Mouse (Mus musculus) spleen, adult 12 weeks (tissue): ENCODE data around the gene Zgpat.

Experiments used
- DNase-seq: peaks from one replicate; pipeline ENCODE4 v3.0.0; 2022; ENCODE audit warnings: low spot score

The Zgpat gene

DNA sequence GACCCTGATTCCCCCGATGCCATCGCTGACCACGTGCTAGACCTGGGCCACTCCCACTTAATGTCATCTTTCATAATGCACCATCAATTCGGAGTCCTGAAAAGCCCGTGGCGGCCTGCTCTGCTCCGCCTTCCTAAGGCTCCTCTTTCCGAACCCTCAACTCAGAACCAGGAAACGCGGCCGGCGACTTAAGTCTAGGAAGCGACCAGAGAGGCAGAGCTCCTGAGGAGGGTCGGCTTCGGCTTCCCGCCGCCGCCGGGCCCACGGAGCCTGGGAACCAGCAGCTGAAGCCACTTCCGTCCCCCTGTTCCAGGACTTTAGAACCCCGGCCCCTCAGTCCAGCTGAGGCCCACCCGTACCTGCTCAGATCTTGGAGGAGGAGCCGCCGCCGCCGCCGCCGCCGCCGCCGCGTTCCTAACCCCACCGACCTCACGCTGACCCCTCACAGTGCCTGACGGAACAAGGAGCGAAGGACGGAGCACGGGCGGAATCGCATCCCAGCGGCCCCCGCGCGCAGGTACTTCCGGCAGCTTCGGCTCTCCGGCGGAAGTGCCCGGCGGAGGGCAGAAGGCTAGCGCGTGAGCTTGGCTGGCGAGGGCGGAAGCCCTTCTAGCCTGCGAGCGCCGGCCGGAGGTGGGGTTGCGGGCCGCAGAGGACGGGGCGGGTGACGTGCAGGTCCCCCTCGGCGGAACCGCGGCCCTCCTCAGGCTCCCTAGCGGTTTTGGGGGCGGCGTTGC, at the start of gene Zgpat, which contains the start of gene Arfrp1:
Gene Zgpat (plus strand): TSS at position 69 of the 737 bp plus-strand sequence.
Gene Arfrp1 (minus strand): TSS at position 545 of the 737 bp plus-strand sequence.
- peak; percentile 80 for DNase-seq

DNA sequence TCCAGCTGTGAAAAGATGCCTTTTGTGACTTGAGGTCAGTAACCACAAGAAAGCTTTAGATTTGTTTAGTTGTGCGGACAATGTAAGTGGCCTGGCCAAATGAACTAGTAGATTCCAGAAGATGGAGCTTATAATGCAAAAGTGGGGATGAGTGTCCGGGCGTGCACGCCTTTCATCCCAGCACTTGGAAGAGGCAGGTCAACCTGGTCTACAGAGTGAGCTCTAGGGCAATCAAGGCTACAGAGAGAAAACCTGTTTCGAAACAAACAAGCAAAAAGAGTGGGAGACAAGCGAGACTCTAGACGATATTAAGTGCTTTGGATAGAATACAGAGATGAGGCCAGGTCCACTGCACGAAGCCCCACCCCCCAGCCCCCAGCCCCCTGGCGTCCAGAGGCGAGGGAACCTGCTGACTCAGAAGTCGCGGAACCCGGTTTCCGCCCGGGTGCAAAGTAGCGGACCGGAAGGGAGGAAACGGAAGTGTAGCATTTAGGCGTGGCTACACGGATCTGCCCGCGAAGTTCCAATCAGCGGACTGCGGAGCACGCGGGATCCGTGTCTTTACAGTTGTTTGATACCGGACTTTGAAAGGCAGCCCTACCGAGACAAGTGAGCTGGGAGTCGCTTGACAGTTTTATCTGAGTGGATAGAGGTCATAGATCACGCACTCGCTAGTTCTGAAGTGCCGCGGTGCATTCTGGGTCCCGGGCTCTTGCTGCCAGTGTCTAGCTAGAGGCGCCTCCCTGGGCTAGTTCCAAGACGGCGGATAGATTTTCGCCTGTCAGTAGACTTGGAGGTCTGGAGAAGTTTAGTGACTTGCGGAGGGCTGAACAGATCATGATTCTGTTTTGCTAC, 45.3 kb upstream of the Zgpat start, which contains the start of gene Rtel1:
Gene Rtel1 (plus strand): TSS at position 492 of the 855 bp plus-strand sequence.
- DNase-seq = peak; percentile 77

DNA sequence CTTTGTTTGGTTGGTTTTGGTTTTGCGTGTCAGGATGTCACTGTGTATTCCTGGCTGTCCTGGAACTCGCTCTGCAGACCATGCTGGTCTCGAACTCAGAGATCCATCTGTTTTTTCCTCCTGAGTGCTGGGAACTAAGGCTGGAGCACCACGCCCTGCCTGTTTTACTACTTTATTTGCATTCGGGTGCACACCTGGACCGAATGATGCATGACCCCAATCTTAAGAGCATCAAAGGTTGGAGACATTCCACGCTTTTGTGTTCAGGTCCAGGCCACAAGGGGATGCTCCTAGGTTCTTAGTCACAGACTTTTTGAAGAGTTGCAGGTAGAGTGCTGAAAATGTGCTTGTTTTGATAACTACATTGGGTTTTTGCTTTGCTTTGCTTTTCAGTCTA, 44.6 kb upstream of the Zgpat start:
- no peak for DNase-seq

DNA sequence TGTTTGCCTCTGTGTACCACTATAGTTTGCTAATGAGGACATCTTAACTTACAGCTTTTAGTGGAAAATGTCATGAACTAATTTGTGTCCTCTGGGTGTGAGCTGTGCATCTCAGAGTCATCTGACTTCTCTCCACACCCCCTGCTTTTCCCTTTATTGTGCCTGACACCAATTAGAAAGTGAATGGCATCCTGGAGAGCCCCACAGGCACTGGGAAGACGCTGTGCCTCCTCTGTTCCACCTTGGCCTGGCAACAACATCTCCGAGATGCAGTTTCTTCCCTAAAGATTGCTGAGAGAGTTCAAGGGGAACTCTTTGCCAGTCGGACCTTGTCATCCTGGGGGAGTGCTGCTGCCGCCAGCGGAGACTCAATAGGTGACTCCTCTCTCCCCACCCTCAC, 42.6 kb upstream of the Zgpat start:
- no peak for DNase-seq

DNA sequence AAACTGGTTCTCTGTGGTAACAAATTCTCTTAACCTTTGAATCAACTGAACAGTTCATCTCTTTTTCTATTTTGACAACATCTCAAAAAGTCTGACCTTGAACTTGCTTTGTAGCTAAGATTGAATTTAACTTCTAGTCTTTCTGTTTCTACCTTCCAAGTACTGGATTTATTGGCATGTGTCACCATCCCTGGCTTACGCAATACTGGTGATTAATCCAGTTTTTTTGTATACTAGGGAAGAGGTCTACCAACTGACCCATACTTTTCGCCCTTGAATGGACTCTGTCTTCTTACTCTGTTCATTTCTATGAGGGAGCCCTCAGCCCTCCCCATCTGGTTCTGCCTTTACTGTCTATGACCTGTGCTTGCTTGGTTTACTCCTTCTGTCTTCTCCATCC, 38.6 kb upstream of the Zgpat start:
- DNase-seq = no peak

DNA sequence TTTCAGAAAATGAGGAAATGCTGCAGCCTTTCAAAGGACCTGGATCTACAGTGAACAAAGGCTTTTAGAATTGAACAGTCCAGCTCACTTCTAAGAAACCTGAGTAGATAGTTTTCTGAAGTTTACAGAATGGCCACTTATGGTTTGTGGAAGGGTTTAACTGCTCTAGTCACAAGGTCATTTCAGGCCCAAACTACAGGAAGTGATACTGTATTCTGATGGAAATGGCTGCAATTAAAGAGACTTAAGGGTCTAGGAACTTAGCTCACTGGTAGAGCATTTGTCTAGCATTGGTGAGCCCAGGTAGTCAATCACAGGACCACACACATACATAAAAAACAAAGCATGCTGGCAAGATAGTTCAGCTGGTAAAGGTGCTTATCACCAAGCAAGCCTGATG, 32.2 kb upstream of the Zgpat start:
- DNase-seq = no peak

DNA sequence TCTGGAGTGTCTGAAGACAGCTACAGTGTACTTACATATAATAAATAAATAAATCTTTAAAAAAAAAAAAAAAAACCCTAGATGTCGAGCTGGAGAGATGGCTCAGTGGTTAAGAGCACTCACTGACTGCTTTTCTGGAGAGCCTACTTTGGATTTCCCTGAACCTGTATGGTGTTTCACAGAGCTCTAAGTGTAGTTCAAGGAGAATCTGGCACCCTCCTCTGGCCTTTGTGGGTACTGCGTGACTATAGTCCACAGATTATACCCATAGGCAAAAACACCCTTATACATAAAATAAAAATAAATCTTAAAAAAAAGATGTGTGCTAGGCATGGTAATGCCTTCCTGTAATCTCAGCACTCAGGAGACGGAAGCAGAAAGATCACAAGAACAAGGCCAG, 30.7 kb upstream of the Zgpat start:
- DNase-seq = peak; percentile 50

DNA sequence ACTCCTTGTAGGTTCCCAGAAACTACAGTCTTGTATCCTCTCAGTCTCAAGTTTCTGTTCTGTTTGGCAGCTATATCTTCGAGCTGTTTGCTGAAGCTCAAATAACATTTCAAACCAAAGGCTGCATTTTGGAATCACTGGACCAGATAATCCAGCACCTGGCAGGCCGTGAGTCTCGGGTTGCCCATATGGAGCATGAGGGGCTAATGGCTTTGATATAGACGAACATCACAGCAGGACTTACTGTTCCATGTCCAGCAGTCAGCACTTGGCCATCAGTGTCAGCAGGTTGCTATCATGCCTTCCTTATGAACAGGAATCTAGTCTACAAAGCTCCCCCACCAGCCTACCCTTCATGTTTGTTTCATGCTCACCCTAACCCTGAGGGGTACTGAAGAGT, 24.3 kb upstream of the Zgpat start:
- no peak for DNase-seq

DNA sequence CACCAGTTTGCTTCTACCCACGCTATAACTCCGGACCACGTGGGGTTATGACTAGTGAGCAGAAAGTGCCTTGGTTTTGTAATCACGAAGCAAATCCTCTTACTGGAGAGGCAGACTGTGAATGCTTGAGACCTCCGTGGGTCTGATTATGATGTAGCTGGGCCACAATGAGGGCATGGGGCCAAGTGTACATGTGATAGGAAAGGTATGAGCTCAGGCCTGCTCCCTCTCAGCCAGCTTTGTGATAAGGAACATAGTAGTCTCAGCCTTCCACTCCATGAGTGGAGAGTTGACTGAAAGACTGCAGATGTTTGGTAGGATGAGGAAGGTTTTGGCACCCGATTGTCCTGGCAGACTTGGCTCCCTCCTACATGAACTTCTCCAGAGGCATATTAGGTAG, 22.0 kb upstream of the Zgpat start:
- no peak for DNase-seq

DNA sequence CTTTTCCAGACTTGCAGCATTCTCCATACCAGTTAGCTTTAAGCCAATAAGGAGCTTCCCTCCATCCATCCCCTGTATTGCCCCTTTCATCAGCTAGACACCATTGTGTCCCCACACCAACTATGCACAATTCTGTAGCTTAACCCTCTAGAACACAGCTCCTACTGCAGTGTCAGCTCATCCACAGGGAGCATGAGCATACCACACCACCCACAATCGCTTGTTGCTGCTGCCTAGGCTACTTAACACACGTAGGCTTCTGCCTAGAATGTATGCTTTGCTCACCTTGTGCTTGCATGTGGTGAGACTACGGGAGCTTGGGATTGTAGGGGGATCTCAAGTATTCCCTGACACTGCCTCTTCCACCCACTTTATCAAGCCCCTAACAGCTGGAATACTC, 7.9 kb upstream of the Zgpat start:
- DNase-seq = no peak

DNA sequence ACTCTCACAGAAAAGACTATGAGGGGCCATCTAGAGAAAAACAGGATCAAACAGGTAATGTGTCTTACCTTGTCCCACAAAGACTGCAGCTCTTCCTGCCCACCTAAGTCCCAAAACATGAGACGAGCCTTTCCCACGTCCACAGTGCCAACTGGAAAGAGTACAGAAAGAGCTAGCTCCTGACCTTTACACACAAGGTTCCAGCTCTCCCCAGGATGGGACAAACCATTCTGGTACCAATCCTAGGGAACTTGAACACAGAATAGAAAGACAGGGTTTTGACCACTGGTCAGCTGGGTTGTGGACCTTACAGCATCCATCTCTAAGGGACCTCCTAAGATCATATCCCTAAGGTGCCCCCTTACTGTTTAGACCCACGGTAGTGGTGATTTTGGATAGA, 782 bp upstream of the Zgpat start:
- DNase-seq = no peak

DNA sequence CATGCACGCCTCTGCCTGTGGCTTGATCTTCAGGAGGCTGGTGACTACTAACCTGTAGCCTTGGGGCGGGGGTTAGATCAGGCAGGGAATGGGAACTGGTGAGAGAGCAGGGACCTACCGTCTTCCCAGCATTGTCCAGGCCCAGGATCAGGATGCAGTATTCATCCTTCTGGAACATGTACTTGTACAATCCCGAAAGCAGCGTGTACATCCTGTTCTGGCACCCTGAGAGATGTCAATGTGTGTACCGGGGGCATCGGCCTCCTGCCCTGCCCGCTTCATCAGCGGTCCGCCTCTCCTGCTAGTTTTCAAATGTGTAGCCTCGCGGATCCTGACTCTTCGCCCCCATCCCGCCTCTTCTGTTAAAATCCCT, 255 bp upstream of the Zgpat start:
- no peak for DNase-seq

DNA sequence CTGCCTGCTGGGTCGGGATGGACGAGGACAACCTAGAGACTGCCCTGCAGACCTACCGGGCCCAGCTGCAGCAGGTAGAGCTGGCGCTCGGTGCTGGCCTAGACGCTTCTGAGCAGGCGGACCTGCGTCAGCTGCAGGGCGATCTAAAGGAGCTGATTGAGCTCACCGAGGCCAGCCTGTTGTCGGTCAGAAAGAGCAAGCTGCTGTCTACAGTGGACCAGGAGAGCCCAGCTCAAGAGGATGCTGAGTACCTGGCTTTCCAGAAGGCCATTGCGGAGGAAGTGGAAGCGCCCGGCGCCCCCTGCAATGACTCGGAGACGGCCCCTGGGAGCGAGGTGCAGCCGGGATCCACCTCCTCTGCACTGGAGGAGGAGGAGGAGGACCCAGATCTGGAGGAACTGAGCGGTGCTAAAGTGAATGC, 937 bp downstream of the Zgpat start:
- no peak for DNase-seq

DNA sequence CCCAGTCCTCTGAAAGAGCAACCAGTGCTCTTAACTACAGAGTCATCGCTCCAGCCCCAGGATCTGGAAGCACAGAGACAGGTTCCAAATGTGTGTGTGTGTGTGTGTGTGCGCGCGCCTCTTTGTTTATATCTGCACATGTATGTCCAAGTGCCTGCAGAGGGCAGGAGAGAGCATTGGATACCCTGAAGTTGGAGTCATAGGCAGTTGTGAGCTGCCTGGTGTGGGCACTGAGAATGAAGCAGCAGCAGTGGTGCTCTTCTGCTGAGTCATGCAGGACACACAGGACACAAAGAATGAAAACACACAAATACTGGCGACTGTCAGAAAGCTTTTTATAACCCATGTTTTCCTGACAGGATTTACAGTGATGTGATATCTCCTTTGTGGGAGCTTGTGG, 5.3 kb downstream of the Zgpat start:
- DNase-seq = no peak

DNA sequence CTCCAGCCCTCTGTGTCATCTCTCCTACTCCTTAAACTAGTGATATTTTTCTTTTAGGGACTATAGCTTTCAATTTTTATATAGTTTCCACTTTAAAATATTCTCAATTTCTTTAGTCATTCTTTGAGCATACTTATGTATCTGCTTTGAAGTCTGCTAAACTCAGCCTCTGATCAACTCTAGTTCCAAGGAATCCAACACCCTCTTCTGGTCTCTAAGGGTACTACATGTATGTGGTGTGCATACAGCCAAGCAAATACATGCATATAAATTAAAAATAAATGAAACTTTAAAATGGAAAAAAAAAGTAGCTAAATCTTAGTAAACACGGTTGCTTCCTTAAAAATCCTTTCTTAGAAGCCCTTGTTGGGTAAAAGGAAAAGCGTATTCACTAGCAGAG, 11.1 kb downstream of the Zgpat start:
- no peak for DNase-seq

DNA sequence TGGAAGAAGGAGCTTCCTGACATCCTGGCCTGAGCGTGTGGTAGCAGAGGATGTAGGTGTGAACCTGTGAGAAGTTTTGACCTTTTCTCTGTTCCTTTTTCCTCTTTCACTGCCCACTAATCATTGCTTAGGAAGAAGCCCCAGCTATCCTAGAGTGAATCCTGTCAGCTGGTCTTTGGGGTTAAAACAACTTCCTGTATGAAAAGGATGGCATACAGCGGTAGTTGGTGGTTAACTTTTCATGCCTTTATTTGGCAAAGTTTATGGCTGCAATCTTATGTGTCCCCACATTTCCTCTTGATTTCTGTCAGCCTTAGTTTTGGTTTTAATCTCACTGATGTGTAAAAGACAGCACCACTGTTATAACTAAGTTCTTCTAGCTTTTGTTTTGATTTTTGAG, 12.5 kb downstream of the Zgpat start:
- no peak for DNase-seq

DNA sequence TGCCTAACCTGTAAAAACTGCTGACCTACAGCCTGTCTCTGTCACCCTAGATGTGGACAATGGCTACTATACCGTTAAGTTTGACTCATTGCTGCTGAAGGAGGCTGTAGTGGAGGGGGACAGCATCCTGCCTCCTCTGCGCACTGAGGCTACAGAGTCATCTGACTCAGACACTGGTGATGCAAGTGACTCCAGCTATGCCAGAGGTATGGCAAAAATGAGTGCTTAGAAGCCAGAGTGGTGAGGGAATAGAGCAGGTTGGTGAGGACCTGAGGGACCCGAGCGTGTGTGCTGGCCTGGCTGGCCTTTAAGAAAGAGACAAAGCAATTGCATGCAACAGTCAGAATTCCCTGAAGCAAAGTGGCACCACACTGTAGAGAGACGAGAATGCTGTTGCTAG, 14.0 kb downstream of the Zgpat start:
- no peak for DNase-seq

DNA sequence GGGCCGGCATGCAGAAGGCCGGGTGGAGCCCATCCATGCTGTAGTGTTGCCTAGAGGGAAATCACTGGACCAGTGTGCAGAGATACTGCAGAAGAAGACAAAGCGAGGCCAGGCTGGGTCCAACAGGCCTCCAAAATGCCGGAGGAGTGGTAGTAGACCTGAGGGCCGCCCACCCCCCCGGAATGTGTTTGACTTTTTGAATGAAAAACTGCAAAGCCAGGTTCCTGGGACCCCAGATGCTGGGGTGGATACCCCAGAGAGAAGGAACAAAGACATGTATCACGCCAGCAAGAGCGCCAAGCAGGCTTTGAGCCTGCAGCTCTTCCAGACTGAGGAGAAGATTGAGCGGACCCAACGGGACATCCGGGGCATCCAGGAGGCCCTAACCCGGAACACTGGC, 15.1 kb downstream of the Zgpat start, which contains the start of gene Lime1:
Gene Lime1 (plus strand): TSS at position 301 of the 400 bp plus-strand sequence.
- no peak for DNase-seq

DNA sequence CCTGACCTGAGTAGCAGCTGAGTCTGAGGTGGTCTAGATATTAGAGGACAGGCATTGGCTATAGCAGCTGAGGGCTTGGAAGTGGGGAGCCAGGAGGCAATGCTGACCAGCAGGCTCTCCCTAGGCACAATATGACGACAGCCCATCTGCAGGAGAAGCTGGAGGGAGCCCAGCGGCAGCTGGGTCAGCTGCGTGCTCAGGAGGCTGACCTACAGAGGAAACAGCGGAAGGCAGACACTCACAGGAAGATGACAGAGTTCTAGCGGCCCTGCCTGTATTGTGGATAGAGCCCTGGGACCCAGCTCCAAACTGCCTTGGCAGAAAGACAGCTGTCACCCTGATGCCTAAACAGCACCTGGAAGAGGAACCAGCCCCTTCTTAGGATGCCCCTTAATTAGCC, 15.5 kb downstream of the Zgpat start:
- no peak for DNase-seq

DNA sequence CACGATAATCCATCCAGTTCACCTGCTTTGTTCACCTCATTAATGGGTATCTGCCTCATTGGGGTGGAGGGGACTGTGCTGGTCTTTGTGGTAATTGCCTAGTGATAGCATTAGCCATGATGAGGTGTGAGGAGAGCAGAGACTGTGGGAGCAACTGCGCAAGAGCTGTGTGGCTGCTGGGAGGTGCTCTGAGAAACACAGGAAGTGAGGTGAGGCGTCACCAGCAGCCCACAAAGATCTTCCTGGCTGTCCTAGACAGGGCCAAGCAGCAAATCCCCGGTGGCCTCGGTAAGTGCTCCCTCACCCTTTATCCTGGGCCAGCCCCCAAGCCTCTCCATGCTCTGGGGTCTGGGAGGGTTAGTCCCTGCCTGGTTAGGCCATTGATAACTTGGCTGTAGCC, 16.4 kb downstream of the Zgpat start:
- DNase-seq = no peak

DNA sequence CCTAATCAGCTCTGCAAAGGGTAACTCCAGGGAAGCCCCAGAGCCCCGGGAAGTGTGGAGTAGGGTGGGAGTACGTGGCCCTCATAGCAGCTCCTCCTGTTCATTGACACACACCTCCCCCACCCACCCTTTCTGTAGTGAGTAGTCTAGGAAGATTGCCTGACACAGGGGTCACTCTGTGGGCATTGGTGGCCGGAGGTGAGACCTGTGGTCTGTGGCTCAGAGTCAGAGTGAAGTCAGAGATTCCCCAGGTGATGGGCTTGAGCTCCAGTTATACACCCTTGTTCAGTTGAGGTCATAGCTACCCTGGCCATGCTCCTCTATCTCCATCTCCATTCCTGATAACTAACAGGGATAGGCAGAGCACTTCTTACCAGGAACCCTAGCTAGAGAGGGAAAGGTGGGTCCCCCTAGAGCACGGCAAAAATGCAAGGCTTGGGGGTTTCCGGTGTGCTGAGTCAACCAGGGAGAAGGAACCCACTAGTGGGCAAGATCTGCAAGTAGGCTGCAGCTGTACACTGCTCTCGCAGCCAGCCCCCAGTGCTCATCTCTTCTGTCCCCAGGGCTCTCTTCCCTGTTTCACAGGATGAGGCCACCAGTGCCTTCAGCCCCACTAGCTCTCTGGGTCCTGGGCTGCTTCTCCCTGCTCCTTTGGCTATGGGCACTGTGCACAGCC, 17.0 kb downstream of the Zgpat start:
- DNase-seq = no peak

DNA sequence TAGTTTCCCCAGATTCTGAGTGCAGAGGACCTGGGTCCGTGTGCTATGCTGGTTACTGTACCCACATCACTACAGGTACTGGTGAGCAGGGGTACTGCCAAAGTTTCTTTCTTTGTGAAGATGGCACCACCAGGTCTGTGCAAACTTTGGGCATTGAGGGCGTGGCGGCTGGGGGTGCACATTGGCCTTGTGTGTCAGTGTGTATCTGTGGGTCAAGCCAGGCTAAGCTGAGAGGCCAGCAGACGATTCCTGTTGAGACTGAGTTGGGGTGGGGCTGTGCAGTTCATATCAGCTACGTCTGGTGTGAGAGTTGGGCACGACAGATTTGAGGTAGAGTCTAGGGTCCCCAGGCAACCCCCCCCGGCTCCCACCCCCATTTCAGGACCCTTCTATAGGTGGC, 19.7 kb downstream of the Zgpat start:
- no peak for DNase-seq

DNA sequence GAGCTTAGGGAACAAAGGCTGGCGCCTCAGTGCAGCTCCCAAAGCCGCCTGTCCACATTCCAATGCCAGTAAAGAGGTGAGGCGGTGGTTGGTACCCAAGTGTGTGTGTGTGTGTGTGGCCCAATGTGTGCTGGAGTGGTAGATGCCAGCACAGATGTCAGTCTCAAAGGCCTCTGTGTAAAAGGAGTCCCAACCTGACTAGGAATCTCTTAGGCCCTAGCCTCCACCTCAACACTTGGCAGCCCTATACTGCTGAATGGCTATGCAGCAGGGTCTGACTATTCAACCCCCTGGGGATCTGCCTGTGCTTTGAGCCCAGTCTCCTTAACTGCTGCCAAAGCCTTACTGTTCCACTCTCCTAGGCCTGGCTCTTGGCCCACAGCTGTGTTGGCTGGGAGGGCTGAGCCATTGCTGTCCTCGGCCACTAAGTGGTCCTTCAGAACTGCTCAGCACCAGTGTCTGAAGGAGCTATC, 20.2 kb downstream of the Zgpat start:
- no peak for DNase-seq
